Mouse (Mus musculus) thymus, postnatal 36 days (tissue): Measurements from ENCODE around the gene Bad.
A peak's percentile ranks its signal among the peaks of the same experiment; 100 is the strongest.

Experiments
- DNase-seq, 2 experiments: peaks; one replicate each; pipeline ENCODE4 v3.0.0; 2022; ENCODE audit warnings: mixed read lengths in 2 of 2

Gene Bad

DNA sequence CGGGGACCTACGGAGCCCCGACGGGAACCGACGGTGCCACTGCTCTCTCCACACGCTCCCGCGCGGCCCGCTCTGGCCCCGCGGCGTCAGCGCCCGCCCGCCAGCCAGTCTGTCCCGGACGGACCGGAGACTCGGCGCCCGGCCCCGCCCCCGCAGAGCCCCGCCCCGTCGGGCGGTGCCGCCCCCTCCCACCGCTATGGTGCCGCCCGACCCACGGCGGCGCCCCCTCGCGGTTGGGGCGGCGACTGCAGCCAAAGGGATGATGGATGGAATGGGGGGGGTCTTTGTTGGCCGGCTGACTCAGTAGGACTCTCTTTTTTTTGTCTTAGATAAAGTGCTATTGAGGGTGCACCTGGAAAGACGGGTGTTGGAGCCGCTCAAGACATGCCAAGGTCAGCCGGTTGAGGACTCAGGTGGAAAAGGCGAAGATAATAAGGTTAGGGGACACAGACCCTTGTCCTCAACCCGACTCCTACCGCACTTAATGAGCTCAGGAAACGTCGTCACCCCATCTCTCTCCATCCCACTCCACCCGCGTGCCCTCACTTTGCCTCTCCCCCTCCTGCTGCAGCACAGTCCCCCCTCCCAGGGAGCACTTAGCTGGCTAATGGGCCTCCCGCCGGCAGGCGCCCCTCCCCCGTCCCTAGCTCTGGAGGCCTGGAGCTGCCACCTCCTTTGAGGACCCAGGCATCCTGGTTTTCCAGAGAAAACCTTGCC, 28.2 kb downstream of the Bad start:
- peak; percentile 71 to 74 for DNase-seq

DNA sequence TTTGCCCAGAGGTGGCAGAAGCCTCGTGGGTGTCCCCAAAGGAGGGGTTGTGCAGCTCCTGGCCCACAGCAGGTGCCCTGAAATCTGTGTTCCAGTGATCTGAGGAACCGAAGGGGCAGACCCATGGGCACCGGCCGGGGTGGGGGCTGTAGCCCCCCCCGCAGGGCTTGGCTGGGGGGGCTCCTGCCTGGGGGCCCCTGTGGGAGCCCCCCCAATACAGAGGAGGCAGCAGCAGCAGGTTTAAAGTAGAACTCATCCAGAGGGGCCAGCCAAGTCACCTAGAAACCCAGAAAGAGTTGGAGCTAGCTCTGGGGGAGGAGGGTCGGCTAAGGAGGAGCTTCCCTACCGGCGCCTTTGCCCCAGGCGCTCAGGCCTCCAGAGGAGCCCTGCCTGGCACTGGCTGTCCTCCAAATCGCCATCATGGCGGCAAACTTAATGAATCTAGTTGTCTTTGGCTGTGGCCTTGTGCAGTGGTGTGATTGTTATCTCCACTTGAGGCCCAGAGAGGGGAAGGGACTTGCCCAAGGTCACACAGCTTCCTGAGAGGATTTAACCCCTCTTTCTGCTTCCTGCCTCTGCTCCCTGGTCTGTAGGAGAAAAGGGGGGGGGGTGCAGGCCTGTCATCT, 28.9 kb downstream of the Bad start:
- DNase-seq = no peak

DNA sequence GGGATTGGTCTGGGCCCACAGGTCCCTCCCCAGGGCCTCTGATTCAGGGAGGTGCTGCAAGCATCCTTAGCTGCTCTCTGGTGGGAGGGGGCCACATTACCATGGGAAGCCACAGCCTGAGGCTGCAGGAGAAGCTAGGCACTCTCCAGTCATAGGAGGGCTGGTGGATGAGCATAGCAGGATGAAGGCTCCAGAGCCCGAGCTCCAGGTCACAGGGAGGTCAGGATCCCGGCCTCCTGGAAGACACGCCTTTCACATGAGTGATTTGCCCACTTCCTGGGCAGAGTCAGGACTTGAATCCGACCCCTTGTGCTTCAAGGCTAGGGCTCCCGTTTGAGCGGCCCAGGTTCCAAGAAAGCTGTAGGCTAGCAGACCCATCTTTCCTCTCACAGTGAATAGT, 30.0 kb downstream of the Bad start:
- no peak for DNase-seq

DNA sequence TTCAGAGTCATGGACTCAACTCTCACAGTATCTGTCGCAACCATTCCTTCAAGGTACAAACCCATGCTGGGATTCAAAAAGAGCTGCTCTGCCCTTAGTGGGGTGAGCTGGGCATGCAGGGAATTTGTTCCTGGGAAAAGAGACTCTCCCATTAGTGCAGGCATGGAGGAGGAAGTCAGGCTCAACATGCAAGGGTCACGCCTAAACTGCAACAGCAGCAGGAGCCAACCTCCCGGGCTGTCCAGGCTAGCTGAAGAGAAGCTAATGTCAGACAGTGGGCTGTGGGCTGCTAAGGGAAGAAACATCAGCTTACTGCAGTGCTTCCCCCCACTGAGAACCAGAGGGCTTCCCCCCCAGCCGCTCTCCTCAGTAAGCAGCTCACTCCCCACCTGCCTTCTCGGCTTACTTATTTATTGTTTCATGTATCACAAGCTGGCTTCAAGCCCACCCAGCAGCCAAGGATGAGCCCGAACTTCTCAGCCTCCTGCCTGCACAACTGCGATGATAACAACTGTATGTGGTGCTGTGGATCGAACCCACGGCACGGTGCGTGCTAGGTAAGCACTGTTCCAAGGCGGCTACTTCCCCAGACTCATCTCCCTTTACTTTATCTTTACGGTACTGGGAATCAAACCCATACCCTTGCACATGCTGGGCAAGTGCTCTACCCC, 30.7 kb downstream of the Bad start:
- DNase-seq = no peak

DNA sequence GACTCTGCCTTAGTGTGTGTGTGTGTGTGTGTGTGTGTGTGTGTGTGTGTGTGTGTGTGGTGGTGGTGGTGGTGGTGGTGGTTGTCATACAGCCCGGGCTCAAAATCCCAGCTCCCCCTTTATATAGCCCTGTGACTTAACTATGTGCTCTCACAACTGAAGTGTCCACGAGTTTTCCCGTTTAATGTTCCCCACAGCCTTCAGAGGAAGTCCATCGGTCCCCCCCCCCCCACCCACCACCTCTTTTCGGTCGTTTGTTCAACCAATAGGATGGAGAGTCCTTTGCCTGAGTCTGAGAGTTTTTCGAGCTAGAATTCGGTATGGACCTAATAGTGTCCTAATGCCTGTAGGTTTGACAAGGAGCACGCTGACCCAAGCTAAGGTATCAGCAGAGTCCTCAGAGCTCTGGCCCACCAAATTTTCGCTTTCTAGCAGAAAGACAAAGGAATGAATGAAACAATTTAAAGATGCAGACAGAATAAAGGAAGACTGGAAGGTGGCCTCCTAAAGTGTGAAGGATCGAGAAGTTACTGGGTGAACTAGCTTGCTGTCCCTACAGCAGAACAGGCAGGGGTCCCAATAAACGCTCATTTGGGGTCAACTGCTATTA, 32.0 kb downstream of the Bad start:
- no peak for DNase-seq

DNA sequence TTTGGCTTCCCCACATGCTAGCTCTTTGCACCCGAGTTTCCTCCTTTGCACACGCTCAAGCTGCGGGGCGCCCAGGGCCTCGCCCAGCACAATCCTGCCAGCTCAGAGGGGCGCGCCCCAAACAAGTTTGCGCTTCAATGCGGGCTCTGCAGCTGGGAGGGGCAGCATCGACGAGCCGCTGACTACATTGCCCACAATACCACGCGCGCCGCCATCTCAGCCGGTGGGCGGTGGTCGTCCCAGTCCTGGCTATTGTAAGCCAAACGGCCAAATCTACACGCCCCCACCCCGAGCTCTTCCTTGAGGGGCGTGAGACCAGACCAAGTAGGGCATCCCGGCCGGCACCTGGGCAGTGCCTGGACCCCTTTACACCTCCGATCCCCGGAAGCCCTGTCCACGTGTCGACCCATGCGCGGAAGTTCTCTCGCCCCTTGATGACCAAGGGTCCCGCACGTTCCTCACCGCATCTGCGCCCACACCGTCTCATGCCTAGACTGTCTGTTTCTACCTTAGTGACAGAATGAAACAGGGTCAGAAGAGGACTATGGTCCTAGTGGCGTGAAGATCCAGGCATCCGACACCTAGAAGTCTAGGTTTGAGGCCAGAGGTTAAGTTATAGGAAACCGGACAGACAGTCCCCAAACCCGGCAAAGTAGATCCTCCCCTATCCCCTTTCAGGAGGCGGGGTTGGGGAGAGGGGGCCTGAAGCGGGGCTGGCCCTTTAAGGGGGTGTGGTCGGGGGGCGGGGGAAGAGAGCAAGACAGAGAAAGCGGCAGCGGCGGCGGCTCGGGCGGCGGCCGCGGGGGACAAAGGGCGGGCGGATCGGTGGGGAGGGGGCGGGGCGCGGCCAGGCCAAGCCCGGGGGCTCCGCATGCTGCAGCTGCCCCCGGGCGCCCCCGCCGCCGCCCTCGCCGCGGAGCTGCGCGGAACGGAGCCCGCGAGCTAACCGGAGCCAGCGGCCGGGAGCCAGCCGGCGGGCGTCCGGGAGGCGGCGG, 32.8 kb downstream of the Bad start, which contains the start of gene Ppp1r14b:
Gene Ppp1r14b, plus strand, starts transcription at position 758 of the 995 bp plus-strand sequence.
- DNase-seq = peak; percentile 82 to 90

DNA sequence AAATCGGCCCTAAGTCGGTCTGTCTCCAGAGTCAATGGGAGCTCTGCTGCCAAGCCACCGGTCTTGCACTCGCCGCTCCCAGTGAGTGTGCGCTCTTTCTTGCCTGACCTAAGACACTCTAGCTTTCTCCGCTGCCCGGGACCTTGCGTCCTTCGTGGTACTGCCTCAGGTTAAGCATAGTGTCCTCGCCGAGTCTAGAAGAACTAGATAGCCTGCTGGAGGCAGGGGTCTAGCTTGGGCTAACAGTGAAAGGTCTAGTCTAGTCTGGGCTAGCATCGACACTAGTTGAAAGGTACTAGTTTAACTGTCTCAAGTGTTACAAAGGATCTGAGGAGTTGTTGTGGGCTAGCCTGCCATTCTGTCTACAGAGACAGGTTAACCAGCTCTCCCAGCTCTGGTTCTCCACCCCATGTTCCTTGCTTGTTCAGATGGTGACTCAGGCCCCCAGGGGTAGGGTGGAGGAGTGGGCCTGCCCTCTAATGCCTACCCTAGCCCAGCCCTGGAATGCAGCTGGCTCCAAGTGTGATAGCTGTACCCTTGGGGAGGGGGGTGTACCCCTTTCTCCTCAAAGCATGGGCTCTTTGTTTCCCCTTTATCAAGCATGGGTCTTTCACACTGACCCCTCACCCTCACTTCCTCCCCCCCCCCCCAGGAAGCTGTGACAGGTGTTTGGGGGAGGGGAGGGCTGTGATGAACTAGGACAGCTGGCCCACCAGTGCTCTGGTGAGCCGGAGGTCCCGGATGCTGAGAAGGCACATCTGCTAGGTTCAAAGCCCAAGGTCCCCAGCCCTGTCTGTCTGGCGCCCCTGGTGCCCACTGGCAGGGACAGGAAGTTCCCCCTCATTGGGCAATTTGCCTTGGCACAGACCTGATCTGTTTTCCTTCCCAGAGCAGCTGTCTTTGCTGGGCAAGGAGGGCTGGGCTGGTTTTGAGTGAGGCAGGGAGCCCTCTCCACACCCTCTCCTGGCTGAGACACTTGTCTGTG, 34.2 kb downstream of the Bad start, which contains the start of gene Plcb3:
Gene Plcb3, minus strand, starts transcription at position 934 of the 985 bp plus-strand sequence.
- DNase-seq = peak; percentile 85 to 94

DNA sequence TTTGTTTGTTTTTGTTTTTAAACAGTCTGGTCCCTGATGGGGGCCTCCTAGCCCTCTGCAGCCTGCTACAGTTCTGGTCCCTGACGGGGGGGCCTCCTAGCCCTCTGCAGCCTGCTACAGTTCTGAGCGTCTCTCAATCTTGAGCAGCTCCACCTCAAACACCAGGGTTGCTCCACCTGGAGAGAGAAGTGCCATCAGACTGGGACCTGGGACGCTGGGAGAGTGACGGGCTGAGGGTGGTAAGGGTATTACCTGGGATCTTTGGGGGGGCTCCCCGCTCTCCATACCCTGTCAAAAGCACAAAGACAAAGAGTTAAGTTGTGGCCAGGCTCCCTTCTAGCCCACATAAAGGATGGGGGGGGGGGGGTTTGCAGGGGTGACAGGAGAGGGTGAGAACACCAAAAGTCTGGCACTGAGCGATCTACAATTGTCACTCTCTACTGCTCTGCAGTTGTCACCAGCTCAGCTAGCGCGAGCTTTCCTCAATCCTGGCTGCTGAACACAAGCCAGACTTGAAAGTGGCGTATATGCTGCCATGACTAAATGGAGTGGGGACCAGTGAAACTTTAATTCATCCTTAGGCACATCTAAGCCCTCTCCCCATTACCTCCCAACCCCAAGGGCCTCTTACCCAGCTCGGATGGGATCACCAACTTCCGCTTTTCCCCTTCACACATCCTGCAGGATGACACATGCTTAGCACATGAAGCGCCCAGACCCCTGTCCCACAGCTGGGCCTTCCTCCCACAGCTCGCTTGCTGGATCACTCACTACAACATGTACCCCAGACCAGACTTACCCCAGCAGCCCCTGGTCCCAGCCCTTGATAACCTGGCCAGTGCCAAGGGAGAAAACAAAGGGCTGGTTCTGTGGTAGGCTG, 36.3 kb downstream of the Bad start:
- no peak for DNase-seq

DNA sequence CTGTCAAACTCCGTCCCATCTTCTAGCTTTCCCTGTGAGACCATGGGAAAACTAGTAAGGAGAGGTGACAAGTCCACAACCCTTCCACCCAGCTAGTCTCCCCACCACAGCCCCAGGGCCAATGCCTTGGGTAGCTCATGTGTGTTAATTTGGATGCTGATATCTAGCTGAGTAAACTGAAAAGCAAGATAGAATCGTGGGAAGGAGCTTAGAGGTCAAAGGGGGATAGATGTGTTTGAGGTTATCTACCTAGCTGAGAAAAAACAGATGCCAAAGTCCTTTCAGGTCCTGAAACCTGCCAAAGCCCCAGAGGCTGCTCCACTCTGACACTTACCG, 36.9 kb downstream of the Bad start:
- DNase-seq = no peak

DNA sequence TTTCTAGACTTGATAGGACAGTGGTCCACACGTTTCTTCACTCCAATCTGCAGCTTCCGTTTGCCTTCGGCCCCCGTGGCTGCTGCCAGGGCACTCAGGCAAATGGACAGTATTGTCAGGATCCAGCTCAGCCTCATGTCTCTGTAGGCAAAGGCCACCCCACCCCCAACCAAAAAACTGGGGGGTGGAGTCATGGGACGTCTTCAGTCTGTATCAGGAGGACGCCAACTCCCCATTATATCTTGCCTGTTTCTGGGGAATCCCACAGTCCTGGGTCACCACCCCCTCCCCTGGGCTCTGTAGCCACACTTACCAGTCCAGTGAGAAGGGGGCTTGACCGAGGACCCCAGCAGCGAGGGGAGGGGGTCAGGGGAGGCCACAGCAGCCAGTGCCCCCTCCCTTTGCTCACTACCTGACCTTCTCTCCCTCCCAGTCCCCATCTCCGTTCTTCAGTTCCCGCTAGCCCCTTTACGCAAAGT, 37.4 kb downstream of the Bad start:
- DNase-seq = peak in 1 of 2 experiments; percentile 53

DNA sequence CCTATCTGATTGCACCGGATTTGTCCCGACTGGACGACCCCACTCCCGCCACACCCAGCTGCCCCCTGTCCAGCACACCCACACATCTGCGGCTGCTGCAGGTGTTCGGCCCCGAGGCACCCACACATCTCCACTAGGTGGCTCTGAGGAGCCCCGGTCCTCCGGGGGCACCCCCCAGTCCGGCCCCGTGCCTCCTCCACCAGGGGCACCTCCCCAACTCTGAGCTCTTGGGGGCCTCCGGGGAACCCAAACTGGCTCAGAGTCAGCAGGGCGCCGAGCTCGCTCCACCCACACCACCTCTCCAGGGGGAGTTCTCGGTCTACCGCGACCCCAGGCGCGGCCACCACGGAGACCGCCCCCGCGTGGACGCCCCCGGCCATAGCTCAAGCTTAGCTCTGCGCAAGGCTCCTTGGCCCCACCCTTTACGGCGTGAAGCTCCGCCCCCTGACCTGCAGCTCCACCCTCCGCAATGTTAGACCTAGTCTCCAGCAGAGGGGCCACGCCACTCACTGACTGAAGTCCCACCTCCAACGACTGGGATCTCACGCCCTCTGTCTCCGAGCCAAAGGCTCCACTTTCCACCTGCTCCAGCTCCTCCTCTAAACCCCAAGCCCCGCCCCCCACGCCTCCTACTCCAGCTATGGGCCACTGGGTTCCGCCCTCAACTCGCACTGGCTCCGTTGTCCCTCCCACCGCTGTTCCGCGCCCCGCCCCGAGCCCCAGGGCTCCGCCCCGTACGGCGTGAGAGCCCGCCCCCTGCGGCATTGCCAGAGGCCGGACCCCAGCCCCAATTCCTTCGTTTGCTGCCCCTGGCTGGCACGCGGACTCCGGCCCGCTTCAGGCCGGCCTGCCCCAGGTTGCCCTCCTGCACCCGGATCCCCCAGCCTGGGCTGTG, 38.1 kb downstream of the Bad start:
- DNase-seq = peak; percentile 99 to 100

DNA sequence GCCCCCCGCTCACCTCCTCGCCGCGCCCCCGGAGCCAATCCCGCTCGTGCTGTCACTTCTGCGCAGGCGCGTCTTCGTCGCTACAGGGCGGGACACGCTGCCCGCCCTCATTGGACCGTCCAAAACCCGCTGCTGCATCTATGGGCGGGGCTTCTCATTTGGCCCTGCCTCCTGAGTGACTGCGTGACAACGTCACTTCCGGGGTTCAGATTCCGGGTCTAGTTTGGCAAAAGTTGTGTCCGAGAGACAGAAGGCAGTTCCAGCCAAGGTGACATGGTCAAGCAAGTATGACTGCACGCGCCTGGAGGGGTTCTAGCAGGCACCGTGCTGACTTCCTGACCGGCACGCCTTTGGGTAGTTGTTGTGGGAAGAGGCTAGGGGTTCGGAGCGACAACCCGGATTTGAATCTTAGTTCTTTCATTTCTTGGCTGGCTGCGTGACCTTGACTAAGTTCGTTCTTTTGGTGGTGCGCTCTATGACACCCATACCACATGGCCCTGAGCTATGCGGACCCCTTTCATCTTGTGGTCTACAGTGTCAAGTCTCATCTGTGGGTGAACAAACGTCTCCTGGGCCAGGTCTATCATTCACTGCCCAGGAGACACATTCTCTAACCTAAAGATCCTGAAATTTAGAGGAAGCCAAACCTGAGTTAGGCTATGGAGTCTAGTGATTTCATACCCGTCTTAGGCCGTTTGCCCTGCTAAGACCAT, 38.9 kb downstream of the Bad start, which contains the start of gene Fkbp2:
Gene Fkbp2, minus strand, starts transcription at position 121 of the 713 bp plus-strand sequence.
- peak; percentile 98 to 99 for DNase-seq

DNA sequence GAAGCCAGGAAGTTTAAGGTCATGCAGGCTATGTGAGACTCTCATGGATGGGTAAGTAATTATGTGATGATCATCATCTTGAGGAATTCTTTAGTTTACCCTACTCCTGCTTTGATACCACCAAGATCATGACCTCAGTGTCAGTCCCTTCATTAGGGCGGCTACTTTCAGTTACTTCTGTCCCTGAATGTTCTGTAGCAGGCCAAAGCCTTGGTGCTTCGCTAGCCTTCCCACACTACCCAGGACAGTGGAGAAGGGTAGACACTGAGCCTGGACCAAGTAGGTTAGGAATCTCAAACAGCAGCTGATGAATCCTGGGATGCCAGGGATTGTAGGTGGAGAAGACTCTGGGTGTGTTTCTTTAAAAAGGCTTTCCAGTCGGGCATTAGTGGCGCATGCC, 39.8 kb downstream of the Bad start:
- no peak for DNase-seq

DNA sequence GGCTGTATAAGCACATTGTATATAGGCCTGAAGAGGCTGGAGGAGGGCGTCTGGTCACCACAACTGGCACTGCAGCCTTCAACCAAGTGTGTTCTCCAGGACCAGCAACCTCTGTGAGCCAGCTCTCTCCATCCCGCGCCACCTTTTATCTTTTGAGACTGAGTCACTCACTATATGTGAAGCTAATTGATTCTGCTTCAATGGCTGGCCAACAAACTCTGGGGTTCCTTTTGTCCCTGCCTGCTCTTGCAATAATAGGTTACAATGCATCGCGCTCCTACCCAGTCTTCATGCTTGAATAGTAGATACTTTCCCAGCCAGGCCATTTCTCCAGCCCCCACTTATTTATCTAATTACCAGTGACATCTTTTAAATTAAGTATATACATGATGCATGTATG, 42.0 kb downstream of the Bad start:
- DNase-seq = no peak

DNA sequence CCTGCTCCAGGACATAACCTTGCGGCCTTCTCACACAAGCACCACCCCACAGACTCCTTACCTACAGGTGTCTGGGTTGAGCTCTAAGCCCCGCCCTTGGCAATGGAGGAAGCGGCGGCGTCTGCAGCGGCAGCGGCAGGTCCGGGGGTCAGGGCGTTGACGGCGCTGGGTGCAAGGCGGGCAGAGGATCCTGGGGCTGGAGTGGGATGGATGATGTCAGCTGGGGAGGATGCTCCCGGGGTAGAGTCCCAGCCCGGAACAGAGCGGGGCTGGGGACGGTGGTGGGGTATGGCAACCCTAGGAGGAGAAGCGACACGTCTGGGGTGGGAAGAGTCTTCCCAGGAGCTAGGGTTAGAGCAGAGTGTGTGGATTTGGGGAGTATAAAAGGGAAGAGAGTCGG, 43.6 kb downstream of the Bad start:
- no peak for DNase-seq

DNA sequence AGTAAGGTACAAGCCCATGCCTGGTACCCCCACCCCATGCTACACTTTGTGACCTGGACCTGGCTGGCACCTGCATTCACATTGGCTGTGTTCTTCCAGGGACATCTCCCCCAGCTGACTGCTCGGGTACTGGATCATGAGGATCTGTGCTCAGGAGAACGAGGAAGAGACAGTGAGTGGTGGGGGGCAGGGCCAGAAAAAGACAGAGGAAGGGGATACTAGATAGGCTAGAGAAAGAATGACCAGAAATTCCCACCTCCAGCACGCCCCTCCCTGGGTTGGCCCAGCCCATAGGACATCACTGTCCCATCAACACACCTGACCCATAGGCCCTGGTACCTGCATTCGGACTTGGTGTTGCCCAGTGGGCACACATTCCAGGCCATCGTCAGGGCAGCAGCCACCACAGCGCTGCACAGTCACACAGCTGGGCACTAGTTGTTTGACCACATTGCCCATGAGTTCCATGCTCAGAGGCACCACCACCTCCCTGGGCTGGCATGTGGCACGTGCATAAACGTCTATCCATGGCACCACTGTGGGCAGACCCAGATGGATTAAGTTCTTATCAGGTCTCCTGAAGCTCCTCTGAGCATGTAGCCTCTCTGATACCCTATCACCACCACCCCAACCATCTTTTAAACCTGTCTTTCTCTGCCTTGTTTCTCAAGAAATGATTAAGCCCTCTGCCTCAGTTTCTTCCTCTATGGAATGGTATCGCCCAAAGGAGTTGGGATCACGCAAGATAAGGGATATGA, 44.5 kb downstream of the Bad start:
- no peak for DNase-seq
